ENCODE assay signal across 21 mouse cellular contexts in the genomic region with DNA sequence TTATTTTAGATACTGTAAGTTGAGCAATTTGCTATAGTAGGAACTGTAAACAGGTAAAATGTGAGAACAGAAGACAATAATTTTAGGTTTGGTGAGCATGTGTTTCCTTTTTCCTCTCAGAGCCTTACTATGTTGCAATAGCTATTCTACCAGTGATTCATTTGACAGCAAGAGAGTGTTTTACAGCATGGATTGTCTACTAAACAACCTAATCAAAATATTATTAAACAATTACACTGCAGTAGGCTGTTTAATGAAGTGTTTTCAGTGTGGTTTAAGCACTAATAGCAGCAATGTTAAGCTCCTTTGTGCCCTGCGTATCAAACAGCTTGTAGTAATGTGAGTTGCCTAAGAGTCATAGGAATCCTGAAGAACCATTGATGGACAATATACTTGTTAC.
"Had no signal": no experiment of that assay in that cellular context is flagged by ENCODE, and none has a peak within 500 bp of the region (broad histone marks: within the 10 kb centered on the region; RNA-seq: fewer than 3 reads in every experiment).

No protein-coding gene starts in this region.

- H3K4me2 ChIP-seq: liver, embryonic 11.5 days; liver, embryonic 13.5 days; liver, embryonic 15.5 days; lung, embryonic 15.5 days; midbrain, embryonic 11.5 days; midbrain, embryonic 13.5 days; midbrain, embryonic 15.5 days; neural tube, embryonic 13.5 days; neural tube, embryonic 15.5 days had no signal

- DNase-seq: liver, embryonic 13.5 days; liver, postnatal 0 days; lung, postnatal 36 days; retina, postnatal 1 day; right cerebral cortex, adult 18-20 months; right cerebral cortex, postnatal 25 days; right cerebral cortex, postnatal 4 days; spleen, adult 18-20 months; thymus, adult 18-20 months; thymus, postnatal 14 days; thymus, postnatal 36 days had no signal

- ATAC-seq: liver, postnatal 0 days; midbrain, embryonic 13.5 days; midbrain, embryonic 15.5 days had no signal

- H3K9ac ChIP-seq: liver, embryonic 13.5 days; liver, embryonic 15.5 days; liver, postnatal 0 days; lung, embryonic 15.5 days; midbrain, embryonic 13.5 days; midbrain, embryonic 15.5 days; neural tube, embryonic 13.5 days; neural tube, embryonic 15.5 days had no signal

- H3K36me3 ChIP-seq: liver, embryonic 13.5 days; liver, embryonic 15.5 days; lung, embryonic 15.5 days; midbrain, embryonic 13.5 days; midbrain, embryonic 15.5 days; neural tube, embryonic 13.5 days; neural tube, embryonic 15.5 days had no signal

- H3K27ac ChIP-seq: liver, embryonic 13.5 days; liver, embryonic 15.5 days; lung, embryonic 15.5 days; macrophage; midbrain, embryonic 13.5 days; midbrain, embryonic 15.5 days; neural tube, embryonic 13.5 days; neural tube, embryonic 15.5 days had no signal

- H3K4me1 ChIP-seq: liver, embryonic 13.5 days; liver, embryonic 15.5 days; lung, embryonic 15.5 days; megakaryocyte, embryonic 14.5 days; midbrain, embryonic 13.5 days; midbrain, embryonic 15.5 days; neural tube, embryonic 13.5 days; neural tube, embryonic 15.5 days had no signal

- H3K9me3 ChIP-seq: liver, embryonic 13.5 days; liver, embryonic 15.5 days; lung, embryonic 15.5 days; megakaryocyte, embryonic 14.5 days; midbrain, embryonic 13.5 days; midbrain, embryonic 15.5 days; neural tube, embryonic 13.5 days; neural tube, embryonic 15.5 days had no signal

- H3K4me3 ChIP-seq: liver, embryonic 13.5 days; liver, embryonic 15.5 days; lung, embryonic 15.5 days; megakaryocyte, embryonic 14.5 days; midbrain, embryonic 13.5 days; midbrain, embryonic 15.5 days; neural tube, embryonic 13.5 days; neural tube, embryonic 15.5 days had no signal

- H3K27me3 ChIP-seq: liver, embryonic 13.5 days; liver, embryonic 15.5 days; lung, embryonic 15.5 days; megakaryocyte, embryonic 14.5 days; midbrain, embryonic 13.5 days; midbrain, embryonic 15.5 days; neural tube, embryonic 13.5 days; neural tube, embryonic 15.5 days had no signal
